Mouse (Mus musculus): ENCODE measurements around the gene Wnt9b.

The Wnt9b gene

DNA sequence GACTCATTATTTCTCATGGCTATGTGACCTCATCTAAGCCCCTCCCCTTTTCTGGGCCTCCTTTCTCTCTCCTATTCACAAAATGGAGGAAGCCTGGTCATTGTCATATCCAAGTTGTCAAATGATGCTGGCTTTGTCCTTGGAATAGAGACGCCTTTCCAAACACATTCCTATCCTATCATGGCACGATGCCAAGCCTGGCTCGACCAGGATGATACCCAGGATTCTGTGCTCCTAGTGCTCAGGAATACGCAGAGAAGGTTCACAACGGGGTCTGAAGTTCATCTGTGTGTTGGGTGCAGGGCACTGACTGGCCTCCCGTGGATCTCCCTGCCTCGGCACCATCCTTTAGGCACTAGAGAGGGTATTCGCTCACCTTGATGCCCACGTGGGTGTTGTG is 18.0 kb downstream of the Wnt9b start:
- DNase-seq, result no peak

DNA sequence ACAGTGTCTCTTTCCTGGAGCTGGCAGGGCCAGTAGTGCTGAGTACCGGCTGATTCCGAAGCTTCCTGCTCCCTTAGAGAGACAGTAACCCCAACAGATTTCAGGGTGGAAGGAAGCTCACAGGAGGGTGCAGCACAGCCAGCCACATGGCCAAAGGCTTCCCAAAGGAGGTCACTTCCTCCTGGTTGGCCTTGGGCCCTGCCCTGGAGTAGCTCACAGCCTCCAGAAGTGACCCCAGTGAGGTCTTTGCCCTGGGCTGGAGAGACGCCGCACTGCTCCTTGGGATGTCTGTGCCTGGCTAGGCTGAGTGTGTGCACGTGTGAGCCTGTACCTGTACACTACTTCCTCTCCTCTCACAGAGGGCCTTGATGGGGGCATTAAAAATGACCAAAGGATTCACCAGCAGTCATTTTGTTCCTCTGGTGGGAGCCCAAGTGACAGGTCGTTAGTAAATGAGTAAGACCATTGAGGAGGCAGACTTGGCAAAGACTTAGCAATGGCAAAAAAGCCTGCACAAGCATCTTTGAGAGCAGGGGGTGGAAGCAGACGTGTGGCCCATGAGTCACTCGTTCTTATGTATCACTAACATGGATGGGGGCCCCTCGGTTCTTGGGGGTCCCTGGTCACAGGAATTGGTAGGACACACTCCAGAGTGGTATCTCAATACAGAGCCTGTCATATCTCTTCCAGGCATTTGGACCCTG is 20.2 kb downstream of the Wnt9b start:
- DNase-seq, result no peak

DNA sequence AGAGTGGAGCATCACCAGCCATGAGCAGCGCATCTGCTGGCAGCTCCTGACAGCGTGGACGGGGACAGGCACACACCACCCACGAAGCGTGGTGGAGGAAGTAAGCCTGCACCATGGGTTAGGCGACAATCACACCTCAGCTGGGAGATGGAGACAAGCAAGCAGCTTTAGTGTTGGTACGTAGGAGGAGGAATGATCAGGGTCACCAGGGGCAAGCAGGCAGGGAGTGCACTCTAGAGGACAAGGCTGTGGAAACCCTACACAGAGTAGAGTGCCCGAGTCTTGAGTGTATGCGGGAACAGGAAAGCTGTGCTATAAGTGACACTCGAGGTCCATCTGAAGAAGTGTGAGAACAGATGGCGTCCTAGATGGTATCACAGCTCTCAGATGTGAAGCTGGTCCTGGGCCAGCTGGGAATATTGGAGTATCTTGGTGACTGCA is 25.3 kb downstream of the Wnt9b start:
- no peak for DNase-seq

DNA sequence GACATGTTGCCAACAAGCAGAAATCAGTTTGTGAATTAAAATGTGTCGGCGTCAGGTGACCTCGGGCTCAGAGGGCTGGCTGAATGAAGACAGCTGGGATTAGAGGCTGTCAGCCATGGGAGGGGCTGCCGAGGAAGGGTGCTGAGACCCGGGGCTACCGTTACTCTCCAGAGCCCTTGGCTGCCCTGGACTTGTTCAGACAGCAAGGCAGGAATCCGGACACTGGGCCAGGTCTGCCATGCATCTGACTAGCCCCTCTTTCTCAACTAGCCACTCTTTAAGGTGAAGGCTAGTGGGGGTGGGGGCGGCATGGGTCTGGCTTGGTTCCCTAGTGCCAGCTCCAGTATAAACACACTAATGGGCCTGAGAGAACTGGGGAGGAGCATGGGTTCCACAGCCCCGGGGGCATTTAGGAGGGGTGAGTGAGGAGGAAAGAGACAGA is 27.6 kb downstream of the Wnt9b start:
- DNase-seq, result no peak

DNA sequence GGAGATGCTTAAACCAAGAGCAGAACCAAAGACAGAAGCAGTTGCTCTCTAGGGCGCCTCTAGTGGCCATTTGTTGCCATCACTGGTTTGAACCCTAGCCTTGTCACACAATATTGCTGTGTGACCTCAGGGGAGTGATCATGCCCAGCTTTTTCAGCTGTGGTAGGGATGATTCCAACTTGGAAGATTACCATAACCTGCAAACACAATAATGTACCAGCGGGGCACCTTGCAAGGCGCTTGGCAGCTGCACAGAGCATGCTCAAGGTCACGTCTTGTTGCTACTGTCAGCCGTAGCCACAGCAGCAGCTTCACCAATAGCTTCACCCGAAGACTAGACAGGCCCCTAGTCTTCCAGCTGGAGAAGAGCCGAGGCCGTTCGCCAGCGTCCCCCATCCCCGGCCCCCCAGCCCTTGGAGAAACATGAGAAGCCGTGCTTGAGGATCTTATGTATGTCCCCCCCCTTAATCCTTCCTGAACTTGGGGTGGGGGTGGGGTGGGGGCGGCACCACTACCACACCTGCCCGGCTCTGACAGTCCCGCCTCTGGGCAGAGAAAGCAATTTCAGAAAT is 28.1 kb downstream of the Wnt9b start:
- DNase-seq, result peak; percentile 60

DNA sequence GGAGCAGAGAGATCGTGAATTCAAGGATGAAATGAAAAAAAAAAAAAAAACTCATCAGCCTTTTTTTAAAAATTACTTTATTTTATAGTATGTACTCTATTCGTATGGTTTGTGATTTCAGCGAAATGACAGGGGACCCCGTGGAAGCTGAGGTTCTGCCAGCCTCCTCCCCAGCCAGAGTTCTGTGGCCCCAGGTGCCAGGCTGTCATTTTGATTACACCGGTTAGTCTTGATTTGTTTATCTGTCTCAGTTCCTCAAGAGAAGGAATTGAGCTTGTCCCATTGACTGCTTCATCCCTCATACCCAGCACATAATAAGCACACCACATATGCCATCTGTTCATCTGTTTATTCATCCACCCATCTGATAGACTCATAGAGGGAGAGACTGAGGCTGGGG is 30.2 kb downstream of the Wnt9b start:
- no peak for DNase-seq

DNA sequence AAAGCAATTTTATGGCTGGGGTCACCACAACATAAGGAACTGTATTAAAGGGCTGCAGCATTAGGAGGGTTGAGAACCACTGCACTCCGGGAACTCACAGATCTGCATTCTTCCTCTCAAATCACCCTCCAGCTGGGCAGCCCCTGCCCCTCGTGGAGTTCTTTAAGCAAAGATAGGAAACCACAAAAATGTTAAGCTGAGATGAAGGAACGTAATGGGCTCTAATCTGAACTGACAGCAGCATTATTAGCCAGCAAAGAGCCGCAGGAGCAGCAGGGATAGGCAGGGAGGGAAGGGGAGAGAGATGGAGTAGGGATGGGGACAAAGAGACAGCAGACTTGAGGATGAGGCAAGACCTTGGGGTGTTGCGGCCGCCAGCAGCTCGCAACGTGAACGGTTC is 32.6 kb downstream of the Wnt9b start:
- DNase-seq, result no peak

DNA sequence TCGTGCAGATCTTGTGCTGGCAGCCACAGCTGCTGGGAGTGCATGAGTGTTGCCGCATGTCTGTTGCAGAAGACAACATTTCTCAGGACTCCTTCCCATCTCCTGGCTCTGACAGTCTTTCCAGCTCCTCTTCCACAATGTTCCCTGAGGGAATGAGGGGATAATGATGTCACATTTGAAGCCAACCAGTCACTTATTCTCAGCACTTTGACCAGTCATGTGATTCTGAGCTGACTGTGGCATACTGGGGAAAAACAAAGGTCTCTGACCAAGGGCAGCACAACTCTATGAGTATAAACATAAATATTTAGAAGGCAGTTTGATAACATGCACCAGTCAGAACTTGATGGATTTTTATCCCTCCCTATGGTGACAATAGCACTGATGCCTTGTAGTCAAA is 35.5 kb downstream of the Wnt9b start:
- no peak for DNase-seq

DNA sequence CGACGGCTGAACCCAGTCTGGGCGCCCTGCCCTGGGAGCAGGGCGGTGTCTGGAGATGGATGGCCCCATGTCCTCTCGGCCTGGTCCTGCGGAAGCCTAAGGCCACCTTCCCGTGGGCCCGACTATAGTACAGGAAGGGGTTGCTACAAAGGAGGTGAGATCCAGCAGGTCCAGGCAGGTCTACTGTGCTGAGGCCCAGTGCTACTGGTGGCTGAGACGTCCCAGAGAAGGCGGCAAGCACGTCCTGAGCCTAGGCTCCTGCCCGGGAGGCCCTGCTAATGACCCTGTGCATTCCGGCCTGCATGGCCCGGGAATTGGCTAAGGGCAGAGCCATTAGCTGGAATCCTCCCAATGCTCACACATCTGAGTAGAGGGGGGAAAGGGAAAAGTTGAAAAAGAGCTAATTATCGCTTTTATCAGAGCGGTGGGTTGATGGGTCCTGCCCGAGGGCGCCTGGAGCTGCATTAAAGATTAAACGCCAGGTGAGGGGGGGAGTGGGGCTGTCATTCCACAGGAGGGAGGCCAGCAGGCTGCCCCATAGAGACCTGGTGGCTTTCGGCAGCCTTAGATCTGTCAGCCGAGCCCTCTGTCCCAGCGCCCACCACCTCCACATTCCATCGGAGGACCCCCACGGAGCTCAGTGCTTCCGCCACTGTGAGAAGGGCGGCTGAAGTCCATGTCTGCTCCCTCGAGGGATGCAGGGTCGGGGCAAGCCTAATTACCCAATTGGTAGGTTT is 37.6 kb downstream of the Wnt9b start:
- DNase-seq, result no peak

DNA sequence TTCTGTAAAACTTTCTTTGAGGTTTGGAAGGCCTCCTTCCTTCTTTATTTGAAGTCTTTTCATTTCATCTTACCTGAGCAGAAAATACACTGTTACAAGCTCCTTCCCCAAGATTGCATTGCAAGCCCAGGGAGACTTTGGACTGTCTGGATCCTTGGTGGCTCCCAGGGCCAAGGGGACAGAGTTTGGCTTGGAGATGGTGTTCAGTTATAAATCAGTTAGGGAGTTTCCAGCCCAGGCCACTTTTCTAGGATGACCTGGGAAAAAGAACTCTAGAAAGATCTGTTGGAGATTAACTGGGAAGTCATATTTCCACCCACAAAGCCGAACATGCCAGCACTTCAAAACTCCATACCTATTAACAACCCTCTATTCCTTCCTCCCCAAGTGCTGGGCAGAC is 39.6 kb downstream of the Wnt9b start:
- DNase-seq, result no peak

DNA sequence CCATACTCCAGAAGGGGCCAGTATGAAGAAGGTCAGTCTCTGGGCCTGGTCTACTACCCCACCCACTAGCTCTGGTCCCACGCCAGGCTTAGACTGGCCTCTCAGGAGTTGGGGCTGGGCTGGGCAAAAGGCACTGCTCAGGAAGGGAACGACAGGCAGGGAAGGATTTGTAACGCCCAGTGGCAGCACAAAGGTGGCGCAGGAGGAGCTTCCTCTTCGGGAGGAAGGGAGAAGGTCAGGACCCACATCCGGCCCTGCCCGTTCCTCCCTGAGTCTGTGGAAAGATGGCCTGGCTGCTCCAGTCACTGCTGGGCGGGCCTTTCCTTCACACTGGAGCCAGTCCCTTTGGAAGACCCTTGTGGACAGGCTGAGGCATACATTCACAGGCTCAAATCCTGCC is 42.6 kb downstream of the Wnt9b start:
- DNase-seq, result no peak

DNA sequence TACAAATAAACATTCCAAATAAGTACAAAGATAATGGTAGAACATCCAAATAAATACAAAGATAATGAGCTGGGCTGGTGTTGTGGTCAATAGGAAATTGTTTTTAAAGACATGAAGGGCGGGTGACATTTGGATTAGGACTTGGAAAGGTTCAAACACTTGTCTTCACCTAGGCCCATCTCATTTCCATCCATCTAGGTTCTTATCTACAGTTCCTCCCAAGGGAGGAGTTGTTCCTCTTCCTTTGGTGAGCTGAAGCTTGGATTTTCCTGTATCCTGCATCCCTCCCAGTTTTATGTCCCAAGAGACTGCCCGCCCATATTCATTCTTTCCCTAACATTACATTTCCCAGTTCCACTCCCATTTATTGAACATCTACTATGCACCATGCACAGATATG is 51.4 kb downstream of the Wnt9b start:
- no peak for DNase-seq

DNA sequence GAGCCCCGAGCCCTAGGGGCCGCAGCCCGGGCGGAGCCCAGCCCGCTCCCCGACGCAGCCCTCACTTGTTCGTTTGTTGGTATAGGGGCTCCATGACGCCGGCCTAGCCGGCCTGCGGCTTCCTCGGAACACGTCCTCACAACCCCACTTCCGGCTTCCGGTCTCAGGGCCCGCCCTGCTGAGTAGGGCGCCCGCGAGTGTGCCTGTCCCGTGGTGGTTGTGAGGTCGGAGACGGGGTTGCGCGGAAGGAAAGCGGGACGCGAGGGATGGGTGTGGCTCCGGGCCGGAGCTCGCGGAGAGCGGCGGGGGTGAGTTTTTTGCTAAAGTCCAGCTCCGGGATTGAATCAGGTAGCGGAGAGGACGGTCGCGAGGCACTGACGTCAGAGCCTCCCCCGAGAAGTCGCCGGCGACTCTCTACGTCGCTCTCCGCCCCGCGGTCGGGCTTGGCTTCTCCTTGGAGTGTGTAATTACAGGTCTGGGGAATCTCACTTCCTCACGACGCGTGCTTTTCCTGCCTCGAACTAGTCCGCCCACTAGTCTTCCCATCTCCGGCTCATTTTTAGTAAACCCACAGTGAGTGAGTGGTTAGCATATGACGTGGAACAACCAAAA is 52.0 kb downstream of the Wnt9b start, which contains the start of gene Gosr2:
Gosr2 (minus strand) TSS at position 334 of the 612 bp plus-strand sequence.
- DNase-seq, result peak; percentile 91

DNA sequence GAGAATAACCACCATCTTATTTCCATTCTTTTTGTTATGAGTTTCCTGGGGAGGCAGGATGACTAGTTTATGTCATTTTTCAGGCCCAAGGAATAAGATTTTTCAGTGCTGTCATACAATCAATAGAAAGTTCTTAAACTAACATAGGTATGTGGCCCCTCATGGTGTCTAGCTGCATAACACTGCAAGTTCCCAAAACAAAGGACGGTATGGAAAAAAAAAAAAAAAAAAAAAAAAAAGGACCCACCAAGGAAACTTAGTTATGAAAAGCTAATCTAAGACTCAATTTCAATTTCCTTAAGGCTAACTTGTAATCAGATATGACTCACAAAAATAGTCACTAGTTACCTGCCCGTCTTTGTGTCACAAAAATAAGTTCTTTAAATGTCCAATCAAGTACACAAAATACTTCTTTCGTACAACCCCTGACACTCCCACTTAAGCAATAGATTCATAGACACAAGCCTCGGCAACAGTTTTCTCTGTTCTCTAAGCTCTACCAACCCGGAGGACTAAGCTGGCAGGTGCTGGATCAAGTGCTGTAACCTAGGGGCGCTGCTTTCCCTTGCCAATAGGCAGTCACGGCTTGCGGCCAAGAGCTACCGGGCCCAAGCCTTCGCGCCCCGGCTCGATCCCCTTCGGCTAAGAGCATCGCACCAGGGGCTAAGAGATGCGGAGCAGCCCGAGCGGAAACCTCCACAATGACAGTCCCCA is 52.6 kb downstream of the Wnt9b start:
- no peak for DNase-seq

DNA sequence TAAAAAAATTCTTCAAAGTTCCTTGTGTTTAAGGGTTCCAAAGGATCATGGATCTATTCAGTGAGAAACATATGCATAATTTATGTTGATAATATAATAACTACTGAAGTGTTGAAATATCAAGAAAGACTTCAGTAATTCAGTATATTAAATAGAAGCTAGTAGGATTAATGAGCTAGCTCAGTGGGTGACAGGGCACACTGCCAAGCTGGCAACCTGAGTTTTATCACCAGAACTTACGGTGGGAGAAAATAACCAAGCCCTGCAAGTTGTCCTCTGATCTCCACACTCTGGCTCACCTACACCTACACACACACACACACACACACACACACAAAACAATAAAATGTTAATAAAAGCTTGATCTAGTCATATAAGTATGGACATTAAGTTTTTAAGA is 56.4 kb downstream of the Wnt9b start:
- DNase-seq, result no peak

DNA sequence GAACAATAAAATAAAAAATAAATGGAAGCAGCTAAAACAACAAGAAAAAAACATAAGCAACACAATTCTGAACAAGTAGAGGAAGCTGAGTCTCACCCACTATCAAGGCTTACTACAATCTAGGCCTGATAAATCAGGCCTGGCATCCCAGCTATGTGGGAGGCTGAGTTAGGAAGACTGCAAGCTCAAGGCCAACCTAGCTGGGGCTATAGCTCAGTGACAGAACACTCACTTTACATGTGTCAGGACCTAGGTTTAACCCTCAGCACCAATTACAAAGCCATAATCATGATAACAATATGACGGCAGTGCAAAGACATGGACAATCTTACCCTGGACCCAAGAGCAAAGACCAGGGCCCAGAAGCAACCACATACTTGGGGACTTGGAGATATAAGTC is 58.6 kb downstream of the Wnt9b start:
- no peak for DNase-seq

DNA sequence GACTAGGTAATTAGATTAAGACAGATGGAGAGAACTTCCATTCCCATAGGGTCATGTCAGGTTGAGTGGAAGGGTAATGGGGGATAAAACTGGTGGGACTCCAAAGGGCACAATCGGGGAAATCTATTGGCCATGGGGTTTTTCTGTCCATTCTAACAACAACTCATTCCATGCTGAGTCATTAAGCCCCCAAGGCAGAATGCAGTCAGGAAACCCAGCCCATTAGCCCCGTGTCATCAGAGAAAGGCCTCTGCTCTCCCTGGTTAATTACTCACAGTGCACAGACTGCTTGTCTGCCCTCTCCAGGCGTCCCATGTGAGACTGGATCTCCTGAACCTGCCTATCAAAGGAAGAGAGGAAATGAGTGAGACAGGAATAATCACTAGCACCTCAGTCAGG is 60.6 kb downstream of the Wnt9b start:
- no peak for DNase-seq

DNA sequence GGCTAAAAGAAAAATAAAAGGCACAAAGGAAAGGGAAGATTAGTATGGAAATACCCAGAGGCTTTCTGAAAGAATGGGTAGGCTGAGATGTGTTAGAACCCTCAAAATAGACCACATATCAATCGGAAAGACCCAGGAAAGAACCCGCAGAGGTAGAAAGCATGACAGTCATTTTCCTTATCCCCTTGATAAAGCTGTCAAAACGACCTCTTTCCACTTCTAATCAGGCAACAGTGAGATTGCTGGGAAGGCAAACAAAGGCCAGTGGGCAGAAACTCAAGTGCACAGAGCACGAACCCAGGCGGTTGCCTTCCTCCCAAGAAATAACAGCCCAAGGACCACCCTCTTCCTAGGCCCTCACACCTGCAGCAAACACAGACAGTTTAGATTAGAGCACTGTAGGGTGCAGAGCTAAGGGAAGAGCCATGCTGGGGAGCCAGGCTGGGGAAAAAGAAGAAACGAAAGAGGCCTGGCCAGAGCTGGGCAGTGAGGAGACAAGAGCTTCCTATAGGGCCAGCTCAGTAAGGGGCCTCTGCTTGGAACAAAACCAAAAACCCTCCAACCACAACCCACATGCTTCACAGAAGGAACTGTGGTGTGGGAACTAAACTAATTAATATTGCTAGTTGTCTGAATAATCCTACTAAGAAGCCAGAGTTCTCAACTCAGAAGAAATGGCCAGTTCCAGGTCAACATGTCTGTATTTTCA is 61.2 kb downstream of the Wnt9b start:
- no peak for DNase-seq

DNA sequence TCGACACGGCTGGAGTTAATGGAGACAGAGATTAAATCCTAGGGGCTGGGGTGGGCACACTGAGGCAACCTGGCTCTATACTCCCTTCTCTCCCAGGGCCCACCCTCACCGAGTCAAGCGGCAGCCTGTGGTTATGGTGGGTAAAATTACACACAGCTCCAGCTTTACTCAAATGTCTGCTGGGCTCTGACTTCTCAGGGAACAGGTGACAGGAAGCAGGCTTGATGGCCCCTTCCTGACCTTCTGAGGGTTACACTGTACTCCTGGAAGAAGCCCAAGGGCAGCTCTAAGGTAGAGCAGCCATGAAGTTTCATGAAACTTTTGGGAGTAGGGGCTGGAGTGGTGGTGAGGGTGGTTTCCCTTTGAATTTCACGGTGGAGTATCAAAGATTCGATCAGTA is 62.9 kb downstream of the Wnt9b start:
- no peak for DNase-seq

DNA sequence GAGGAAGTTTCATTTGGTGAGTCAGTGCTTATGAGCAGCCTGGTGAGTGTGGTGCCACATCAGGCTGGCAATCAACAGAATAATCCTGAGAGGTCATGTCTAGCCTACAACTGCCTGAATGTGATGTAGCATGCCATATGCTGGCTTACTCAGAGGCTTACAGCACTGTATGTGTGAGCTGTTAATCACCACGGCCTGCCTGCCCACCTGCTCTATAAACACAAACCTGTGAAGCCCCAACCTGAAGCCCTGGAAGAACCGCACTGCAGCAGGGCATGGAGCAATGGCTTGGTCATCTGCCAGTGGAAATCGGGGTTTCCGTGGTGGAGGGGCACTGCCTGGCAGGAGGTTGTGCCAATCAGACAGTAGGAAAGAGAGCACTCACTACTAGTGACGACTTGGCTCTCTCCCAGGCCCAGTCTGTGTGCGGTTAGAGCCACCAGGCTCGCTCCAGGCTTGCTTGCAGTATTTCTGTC is 64.3 kb downstream of the Wnt9b start:
- DNase-seq, result no peak

DNA sequence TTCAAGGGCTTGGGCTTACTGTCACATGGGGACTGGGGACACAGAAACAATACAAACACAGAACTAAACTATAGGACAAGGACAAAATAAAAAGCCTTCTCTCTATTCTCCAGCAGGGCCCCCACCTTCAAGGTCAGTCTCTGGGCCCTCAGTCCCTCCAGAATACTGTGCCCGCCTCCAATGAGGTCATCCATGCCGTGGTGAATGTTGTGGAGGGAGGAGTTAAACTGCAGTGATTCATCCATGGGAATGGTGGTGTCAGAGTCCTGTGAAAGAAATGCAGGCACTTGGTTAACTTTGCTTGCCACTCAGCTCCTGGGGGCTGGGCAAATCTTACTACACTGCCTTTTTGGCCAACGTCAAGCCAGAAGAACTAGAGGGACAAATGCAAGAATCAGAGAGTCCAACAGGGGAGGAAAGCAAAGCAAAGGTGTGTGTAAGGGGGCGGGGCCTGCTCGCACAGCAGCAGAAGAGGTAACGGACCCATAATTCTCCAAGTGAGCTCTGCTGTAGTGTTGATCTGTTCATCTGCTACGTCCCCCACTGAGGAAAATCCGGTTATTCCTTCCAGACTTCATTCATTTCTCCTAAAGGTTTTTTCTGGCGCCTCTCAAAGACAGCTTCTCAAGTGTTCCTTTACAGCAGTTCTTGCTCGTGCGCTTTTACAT is 65.8 kb downstream of the Wnt9b start:
- no peak for DNase-seq
